8 mouse cellular contexts compared by ENCODE assay signal in genomic region chr9:103364601-103365289, GRCm38 (mm10). TPM values are rescaled to one million over a fixed set of nuclear protein-coding genes. Genes with fewer than 3 reads are reported as not detected.
DNase-seq lines count a peak whose midpoint lies in the region; ATAC-seq lines count a peak whose summit lies in the region.

No protein-coding gene starts in this region.

- peak overlapping the region; percentile 96 for H3K27ac ChIP-seq in embryonic facial prominence, embryonic 14.5 days (replicated peaks; ENCODE audit: low read depth, low read length)
- H3K27ac ChIP-seq in heart, embryonic 10.5 days: peak overlapping the region; percentile 96
- H3K27ac ChIP-seq in kidney, embryonic 14.5 days (ENCODE audit: low read depth, low read length): peak overlapping the region; percentile 97
- peak overlapping the region; percentile 94 for H3K27ac ChIP-seq in liver, embryonic 11.5 days (ENCODE audit: low read depth, low read length)

- peak; percentile 70 for DNase-seq in cerebellum, adult 11-12 months
- DNase-seq in cerebellum, adult 9-11 months: no peak
- peak; percentile 52 for DNase-seq in embryonic facial prominence, embryonic 14.5 days (ENCODE audit: low spot score)
- peak; percentile 83 for DNase-seq in heart, embryonic 10.5 days (ENCODE audit: low spot score)
- no peak for DNase-seq in liver, embryonic 11.5 days (ENCODE audit: low spot score)
- peak; percentile 80 for DNase-seq in splenic B cell, adult 2 months (ENCODE audit: low read depth, low spot score)

- no peaks in the 10 kb centered on the region for H3K27me3 ChIP-seq in embryonic facial prominence, embryonic 14.5 days (replicated peaks; ENCODE audit: control insufficient read depth, insufficient read depth, low read length)
- H3K27me3 ChIP-seq in heart, embryonic 10.5 days (ENCODE audit: insufficient read depth, poor library complexity, severe bottlenecking): no peaks in the 10 kb centered on the region
- H3K27me3 ChIP-seq in kidney, embryonic 14.5 days (ENCODE audit: control insufficient read depth, insufficient read depth, low read length): no peaks in the 10 kb centered on the region
- no peaks in the 10 kb centered on the region for H3K27me3 ChIP-seq in liver, embryonic 11.5 days (replicated peaks; ENCODE audit: control insufficient read depth, insufficient read depth, low read length)
- H3K27me3 ChIP-seq in splenic B cell, adult 2 months (ENCODE audit: control insufficient read depth, insufficient read depth, low read length, poor library complexity, severe bottlenecking): no peaks in the 10 kb centered on the region

- H3K4me2 ChIP-seq in embryonic facial prominence, embryonic 14.5 days (ENCODE audit: low read depth, low read length): peak overlapping the region; percentile 79
- peak overlapping the region; percentile 60 for H3K4me2 ChIP-seq in kidney, embryonic 14.5 days (replicated peaks; ENCODE audit: low read depth, low read length)
- peak overlapping the region; percentile 86 for H3K4me2 ChIP-seq in liver, embryonic 11.5 days

- H3K36me3 ChIP-seq in embryonic facial prominence, embryonic 14.5 days (ENCODE audit: control insufficient read depth, insufficient read depth, low read length): peaks cover 29% of the 10 kb centered on the region
- H3K36me3 ChIP-seq in heart, embryonic 10.5 days: peaks cover 35% of the 10 kb centered on the region
- peaks cover 33% of the 10 kb centered on the region; the same call in 1 of the 2 replicates for H3K36me3 ChIP-seq in kidney, embryonic 14.5 days (ENCODE audit: control insufficient read depth, insufficient read depth, low read length)
- peaks cover 11% of the 10 kb centered on the region for H3K36me3 ChIP-seq in liver, embryonic 11.5 days (ENCODE audit: control insufficient read depth, insufficient read depth, low read length)
- peaks cover 3% of the 10 kb centered on the region; the same call in 1 of the 2 replicates for H3K36me3 ChIP-seq in splenic B cell, adult 2 months (ENCODE audit: control insufficient read depth, insufficient read depth, low read length, poor library complexity, severe bottlenecking)

- WGBS in embryonic facial prominence, embryonic 14.5 days: 7% methylated on average over 34 of the region's 94 CpGs
- WGBS in heart, embryonic 10.5 days: 1% methylated on average over 78 of the region's 94 CpGs
- WGBS in kidney, embryonic 14.5 days: 2% methylated on average over 77 of the region's 94 CpGs
- WGBS in liver, embryonic 11.5 days: 3% methylated on average over 94 of the region's 94 CpGs

- H3K9ac ChIP-seq in embryonic facial prominence, embryonic 14.5 days (ENCODE audit: low read depth, low read length): peak overlapping the region; percentile 98
- peak overlapping the region; percentile 97 for H3K9ac ChIP-seq in kidney, embryonic 14.5 days (ENCODE audit: low read depth, low read length)
- peak overlapping the region; percentile 96 for H3K9ac ChIP-seq in liver, embryonic 11.5 days (ENCODE audit: low read depth, low read length)

- peaks cover 20% of the 10 kb centered on the region for H3K4me1 ChIP-seq in embryonic facial prominence, embryonic 14.5 days (ENCODE audit: control insufficient read depth, insufficient read depth, low read length)
- peaks cover 12% of the 10 kb centered on the region for H3K4me1 ChIP-seq in heart, embryonic 10.5 days
- peaks cover 13% of the 10 kb centered on the region; the same call in 1 of the 2 replicates for H3K4me1 ChIP-seq in kidney, embryonic 14.5 days (ENCODE audit: control insufficient read depth, insufficient read depth, low read length)
- peaks cover 21% of the 10 kb centered on the region for H3K4me1 ChIP-seq in liver, embryonic 11.5 days (replicated peaks; ENCODE audit: control insufficient read depth, insufficient read depth, low read length)

- ATAC-seq in embryonic facial prominence, embryonic 14.5 days (ENCODE audit: low read depth): peak; percentile 19
- ATAC-seq in kidney, embryonic 14.5 days (ENCODE audit: low FRiP score, low TSS enrichment): peak; percentile 20; the same call in 1 of the 2 replicates
- peak; percentile 18 for ATAC-seq in liver, embryonic 11.5 days (replicated peaks; ENCODE audit: low FRiP score)
- ATAC-seq in monocyte, adult 5-6 weeks (replicated peaks; ENCODE audit: insufficient number of reproducible peaks, low FRiP score, low TSS enrichment, poor library complexity, severe bottlenecking): 0 out of 2 replicates have a peak, but pooled peaks have one; percentile 20

- H3K9me3 ChIP-seq in embryonic facial prominence, embryonic 14.5 days (ENCODE audit: control insufficient read depth, low read length): no peaks in the 10 kb centered on the region
- no peaks in the 10 kb centered on the region for H3K9me3 ChIP-seq in heart, embryonic 10.5 days
- H3K9me3 ChIP-seq in kidney, embryonic 14.5 days (ENCODE audit: control insufficient read depth, low read length): no peaks in the 10 kb centered on the region
- H3K9me3 ChIP-seq in liver, embryonic 11.5 days (ENCODE audit: control insufficient read depth, low read length): no peaks in the 10 kb centered on the region

- peak overlapping the region; percentile 91 for H3K4me3 ChIP-seq in embryonic facial prominence, embryonic 14.5 days (ENCODE audit: low read depth, low read length)
- peak overlapping the region; percentile 92 for H3K4me3 ChIP-seq in heart, embryonic 10.5 days
- peak overlapping the region; percentile 84 for H3K4me3 ChIP-seq in kidney, embryonic 14.5 days (ENCODE audit: low read length)
- peak overlapping the region; percentile 93 for H3K4me3 ChIP-seq in liver, embryonic 11.5 days (ENCODE audit: low read depth, low read length)

RNA-seq across cellular contexts. Expression of gene Cdv3, which starts 0.9 kb away (rescaled TPM):
- polyA plus RNA-seq in embryonic facial prominence, embryonic 14.5 days (2014; fragmentation: Nextera tagmentation; extraction: Ambion mirVana): 92.7 and 94.0 TPM in 2 replicates
- 116 and 128 TPM in 2 replicates for polyA plus RNA-seq in heart, embryonic 10.5 days (2016; fragmentation: Nextera tagmentation; extraction: Ambion mirVana)
- polyA plus RNA-seq in kidney, embryonic 14.5 days (2014; fragmentation: Nextera tagmentation; extraction: Ambion mirVana): 82.9 and 114 TPM in 2 replicates
- 123 and 137 TPM in 2 replicates for polyA plus RNA-seq in liver, embryonic 11.5 days (2014; fragmentation: Nextera tagmentation; extraction: Ambion mirVana)
- 141 to 176 TPM (median 159 TPM) in 3 replicates for total RNA-seq in monocyte, adult 5-6 weeks (2017)

RNA-seq across cellular contexts. Expression of gene Topbp1, which starts 59.7 kb away (rescaled TPM):
- polyA plus RNA-seq in embryonic facial prominence, embryonic 14.5 days (2014; fragmentation: Nextera tagmentation; extraction: Ambion mirVana): 56.5 and 63.2 TPM in 2 replicates
- polyA plus RNA-seq in heart, embryonic 10.5 days (2016; fragmentation: Nextera tagmentation; extraction: Ambion mirVana): 56.6 and 62.6 TPM in 2 replicates
- polyA plus RNA-seq in kidney, embryonic 14.5 days (2014; fragmentation: Nextera tagmentation; extraction: Ambion mirVana): 64.3 and 91.9 TPM in 2 replicates
- 99.4 and 101 TPM in 2 replicates for polyA plus RNA-seq in liver, embryonic 11.5 days (2014; fragmentation: Nextera tagmentation; extraction: Ambion mirVana)
- 71.1 to 109 TPM (median 75.5 TPM) in 3 replicates for total RNA-seq in monocyte, adult 5-6 weeks (2017)

RNA-seq across cellular contexts. Expression of gene 1300017J02Rik, which starts 59.9 kb away (rescaled TPM):
- 0.67 and 0.71 TPM in 2 replicates for polyA plus RNA-seq in embryonic facial prominence, embryonic 14.5 days (2014; fragmentation: Nextera tagmentation; extraction: Ambion mirVana)
- 6.7 and 7.3 TPM in 2 replicates for polyA plus RNA-seq in heart, embryonic 10.5 days (2016; fragmentation: Nextera tagmentation; extraction: Ambion mirVana)
- polyA plus RNA-seq in kidney, embryonic 14.5 days (2014; fragmentation: Nextera tagmentation; extraction: Ambion mirVana): 0.97 TPM in 1 of 2 replicates, not detected in the other
- polyA plus RNA-seq in liver, embryonic 11.5 days (2014; fragmentation: Nextera tagmentation; extraction: Ambion mirVana): 15.4 and 16.6 TPM in 2 replicates
- 3.5 TPM in 1 of 3 replicates, not detected in the others for total RNA-seq in monocyte, adult 5-6 weeks (2017)

Comparison
In these comparisons a context has a peak if more than half of its experiments do, and no peak if none do; other contexts are left out.
1. DNase-seq: peak in cerebellum, adult 11-12 months (single experiment), embryonic facial prominence, embryonic 14.5 days (single experiment), heart, embryonic 10.5 days (single experiment) and splenic B cell, adult 2 months (single experiment); none in cerebellum, adult 9-11 months (single experiment) and liver, embryonic 11.5 days (single experiment).
2. Peak in every context shown above with its lines, with median percentiles within 50 percentile points of each other: ATAC-seq, H3K27ac ChIP-seq, H3K4me2 ChIP-seq, H3K4me3 ChIP-seq and H3K9ac ChIP-seq.